Mouse (Mus musculus): ENCODE results near the gene Trh.

Trh gene

GRCm38 (mm10) chr6:92224981-92225380 lies 19.5 kb downstream of the Trh start:
- DNase-seq (ENCODE audit: low spot score in 2 of 2) = no peak

DNA sequence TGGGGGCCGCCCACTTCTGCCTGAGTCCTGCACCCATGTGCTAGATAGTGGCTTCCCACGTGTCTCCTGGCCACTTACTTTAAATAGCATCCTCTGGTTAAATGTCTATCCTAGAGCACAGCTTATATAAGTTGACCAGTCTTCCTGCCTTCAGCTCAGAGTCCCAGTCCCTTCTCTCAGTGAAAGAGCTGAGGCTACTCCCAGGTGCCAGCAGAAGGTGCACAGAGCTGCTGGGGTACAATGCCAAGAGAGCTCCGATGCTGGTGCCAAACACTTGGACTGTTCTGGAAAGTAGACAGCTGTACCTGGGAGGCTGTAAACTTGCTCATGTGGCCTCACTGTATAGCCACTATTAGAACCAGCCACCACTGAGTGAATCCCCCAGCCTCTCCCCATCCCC lies 22.4 kb downstream of the Trh start:
- no peak for DNase-seq (ENCODE audit: low spot score in 2 of 2)

DNA sequence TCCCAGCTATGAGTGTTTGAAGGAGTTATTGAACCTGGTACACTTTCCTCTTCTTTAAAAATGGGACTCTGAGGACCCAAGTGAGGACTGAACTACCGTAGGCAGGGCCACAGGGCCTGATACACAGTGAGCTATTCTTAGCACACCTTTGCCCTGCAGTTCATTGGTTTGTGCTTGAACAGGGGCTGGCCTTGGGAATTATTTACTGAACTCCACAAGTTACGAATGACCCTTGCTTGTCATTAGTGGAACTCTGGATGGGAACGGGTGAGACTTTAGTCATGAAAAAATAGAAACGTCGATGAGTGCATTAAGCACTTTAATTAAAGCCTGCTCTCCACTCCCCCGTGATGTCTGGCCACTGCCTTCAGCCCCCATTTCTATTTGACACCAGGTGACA lies 22.8 kb downstream of the Trh start:
- no peak for DNase-seq (ENCODE audit: low spot score in 2 of 2)

GRCm38 (mm10) chr6:92219445-92219844 lies 25.0 kb downstream of the Trh start:
- DNase-seq (ENCODE audit: low spot score in 2 of 2) = peak in 1 of 2 experiments; percentile 9

GRCm38 (mm10) chr6:92214773-92215449 lies 29.5 kb downstream of the Trh start, which contains the start of gene Rbsn:
Gene Rbsn (minus strand): TSS chr6:92214925.
- peak; percentile 88 to 92 for DNase-seq (ENCODE audit: low spot score in 2 of 2)

DNA sequence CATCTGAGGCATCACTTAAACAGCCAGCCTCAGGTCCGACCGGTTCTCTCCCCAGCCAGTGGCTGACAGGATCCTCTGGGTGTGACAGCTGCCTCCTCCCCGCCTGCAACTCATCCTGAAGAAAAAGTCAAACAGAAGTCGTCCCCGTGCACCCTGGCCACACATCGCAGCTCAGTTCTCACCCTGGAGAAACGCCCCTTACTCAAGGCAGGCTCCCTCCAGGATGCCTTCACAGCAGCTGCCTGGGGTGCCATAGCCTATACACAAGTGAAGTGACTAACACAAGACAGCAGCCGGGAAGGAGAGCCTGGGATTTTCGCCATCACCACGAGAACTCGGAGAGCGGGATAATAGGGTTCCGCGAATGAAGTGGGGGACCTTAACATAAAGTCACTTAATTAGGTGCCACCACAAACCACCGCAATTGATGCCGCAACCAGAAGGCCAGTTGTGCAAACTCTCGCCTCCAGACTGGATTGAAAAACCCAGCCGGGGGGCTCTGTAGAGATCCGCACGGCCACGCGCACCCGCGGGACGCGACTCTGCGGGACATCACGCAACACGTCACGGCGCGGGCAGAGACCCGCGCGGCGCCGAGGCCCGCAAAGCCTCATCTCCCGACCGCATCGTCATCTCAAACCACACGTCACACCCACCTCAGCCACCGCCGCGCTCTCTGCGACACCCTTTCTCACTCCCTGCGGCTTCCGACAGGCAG lies 30.2 kb downstream of the Trh start:
- DNase-seq (ENCODE audit: low spot score in 2 of 2) = peak in 1 of 2 experiments; percentile 28

- no peak for DNase-seq (ENCODE audit: low spot score in 2 of 2)
Measured at GRCm38 (mm10) chr6:92199414-92199813, 45.0 kb downstream of the Trh start.

Data from urinary bladder, adult 18-20 months (tissue).